Mouse (Mus musculus): ENCODE results near the gene Cnot3.

DNA sequence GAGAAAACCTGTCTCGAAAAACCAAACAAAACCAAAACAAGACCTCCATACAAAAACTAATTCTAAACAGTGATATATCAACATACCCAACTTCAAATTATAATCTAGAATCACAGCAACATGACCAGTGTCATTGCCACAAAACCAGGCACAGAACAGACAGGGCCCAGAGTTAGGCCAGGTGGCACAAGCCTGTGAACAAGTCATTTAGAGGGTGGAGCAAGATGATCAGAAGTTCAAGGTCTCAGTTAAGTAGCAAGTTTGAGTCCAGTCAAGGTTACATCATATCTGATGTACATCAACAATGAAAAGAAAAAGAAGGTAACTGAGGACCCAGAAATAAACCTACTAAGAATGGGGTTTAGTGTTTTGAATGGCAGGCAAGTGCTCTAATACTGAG is 63.9 kb downstream of the Cnot3 start:
- TF ChIP-seq POLR2A (IDR thresholded peaks at IDR 0.05; ENCODE audit: borderline replicate concordance, low read depth, low read length) (no peak), CTCF (IDR thresholded peaks at IDR 0.05; ENCODE audit: low read depth, low read length) (no peak)

All from bone marrow macrophage, adult 2 months (primary cell).